Mouse (Mus musculus) embryonic facial prominence, embryonic 10.5 days (tissue): Measurements from ENCODE around the gene Ikzf3. TPM values are rescaled to one million over a fixed set of nuclear protein-coding genes. Genes with fewer than 3 reads are reported as not detected.

Experiments
- DNase-seq: peaks from one replicate; pipeline ENCODE4 v3.0.0-alpha.2; 2017; ENCODE audit warnings: low spot score
- H3K27ac ChIP-seq: fragments of 300-500 bp; sonication (generic); replicated peaks from 2 replicates; pipeline ENCODE4 v1.5.1; 2016; ENCODE audit warnings: mild to moderate bottlenecking
- H3K27me3 ChIP-seq: fragments of 300-500 bp; sonication (generic); replicated peaks from 2 replicates; pipeline ENCODE4 v1.6.1; 2016; ENCODE audit warnings: low read depth, mild to moderate bottlenecking; ENCODE audit not compliant: poor library complexity, severe bottlenecking
- H3K36me3 ChIP-seq: fragments of 300-500 bp; sonication (generic); replicated peaks from 2 replicates; pipeline ENCODE4 v1.6.1; 2016; ENCODE audit warnings: mild to moderate bottlenecking, moderate library complexity
- H3K4me1 ChIP-seq: fragments of 300-500 bp; sonication (generic); 2 replicates; pipeline ENCODE4 v1.6.1; 2016
- H3K4me3 ChIP-seq: fragments of 300-500 bp; sonication (generic); 2 replicates; pipeline ENCODE4 v1.5.1; 2016; ENCODE audit warnings: mild to moderate bottlenecking, moderate library complexity
- H3K9me3 ChIP-seq: fragments of 300-500 bp; sonication (generic); 2 replicates; pipeline ENCODE4 v1.6.1; 2016; ENCODE audit warnings: mild to moderate bottlenecking
- WGBS: fragments of 180-500 bp; shearing (Covaris S2); methylation state at CpG from one replicate; pipeline ENCODE4 v1.1.7; 2016; 5-methylcytosine and 5-hydroxymethylcytosine counted together
- polyA plus RNA-seq: library from polyadenylated mRNA; unstranded; fragments of >200 nt; fragmentation: Nextera tagmentation; extraction: Ambion mirVana; gene quantifications from 2 replicates; pipeline ENCODE4 v1.2.1, GENCODE M21; 2016

Gene Ikzf3
- 0.05 and 0.13 TPM in 2 replicates for polyA plus RNA-seq

DNA sequence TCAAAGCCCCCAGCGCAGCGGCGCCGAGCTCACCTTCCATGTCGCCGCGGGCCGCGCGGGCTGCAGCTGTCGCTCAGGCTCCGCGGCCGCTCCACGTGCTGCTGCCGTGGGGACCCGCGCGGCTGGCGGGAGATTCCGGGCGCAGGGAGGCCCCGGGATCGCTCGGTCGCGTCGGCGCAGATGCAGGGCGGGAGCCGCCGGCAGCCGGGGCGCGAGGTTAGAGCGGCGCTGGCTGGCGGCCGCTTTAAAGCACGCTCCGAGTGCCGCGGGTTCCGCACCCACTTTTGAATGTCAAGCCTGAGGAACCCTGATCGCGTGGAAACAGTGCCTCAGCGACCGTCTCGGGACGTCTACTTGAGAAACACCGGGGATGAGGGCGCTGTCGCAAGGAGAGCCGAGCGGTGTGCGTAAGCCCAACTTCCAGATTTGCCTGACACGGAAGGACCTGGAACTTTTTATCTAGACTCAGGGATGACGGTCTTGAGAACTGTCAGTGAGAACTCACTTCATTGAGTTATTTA, at the start of gene Ikzf3:
Gene Ikzf3, minus strand, starts transcription at position 321 of the 521 bp plus-strand sequence.
- Histone ChIP-seq H3K9me3 (no peaks in the 10 kb centered on the region), H3K27me3 (peaks cover 98% of the 10 kb centered on the region), H3K4me1 (peaks cover 12% of the 10 kb centered on the region), H3K36me3 (no peaks in the 10 kb centered on the region), H3K4me3 (peak within 1 kb of the TSS; percentile 60), H3K27ac (no peak within 1 kb of the TSS; the same call in 1 of the 2 replicates)
- peak; percentile 70 for DNase-seq
- WGBS: 1% methylated on average over 58 of the region's 58 CpGs

DNA sequence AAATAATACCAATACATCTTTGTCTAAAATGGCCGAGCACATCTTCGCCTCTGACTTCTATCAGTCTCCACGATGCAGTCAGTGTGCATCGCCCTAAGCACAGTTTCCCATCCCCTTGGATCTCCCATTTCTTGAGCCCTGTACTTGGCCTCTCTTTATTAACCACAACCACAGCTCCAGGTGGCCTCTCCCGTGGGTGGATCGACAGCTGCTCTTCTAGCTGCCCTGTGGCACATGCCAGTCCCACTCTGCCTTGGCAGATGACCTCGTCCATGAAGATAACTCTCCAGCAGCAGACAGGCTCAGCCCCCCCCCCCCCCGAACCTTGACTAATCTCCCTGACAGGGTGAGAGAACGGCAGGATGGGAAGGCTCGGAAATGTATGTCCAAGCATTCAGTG, 49.6 kb upstream of the Ikzf3 start:
- no peak for DNase-seq
- no peaks in the 10 kb centered on the region for H3K9me3 ChIP-seq
- 82% methylated on average over 10 of the region's 10 CpGs for WGBS
- H3K4me3 ChIP-seq: no peak overlapping the region
- no peak overlapping the region for H3K27ac ChIP-seq
- no peaks in the 10 kb centered on the region for H3K36me3 ChIP-seq
- peaks cover 28% of the 10 kb centered on the region for H3K27me3 ChIP-seq
- H3K4me1 ChIP-seq: 0 out of 2 replicates have a peak, but pooled peaks cover 6% of the 10 kb centered on the region

DNA sequence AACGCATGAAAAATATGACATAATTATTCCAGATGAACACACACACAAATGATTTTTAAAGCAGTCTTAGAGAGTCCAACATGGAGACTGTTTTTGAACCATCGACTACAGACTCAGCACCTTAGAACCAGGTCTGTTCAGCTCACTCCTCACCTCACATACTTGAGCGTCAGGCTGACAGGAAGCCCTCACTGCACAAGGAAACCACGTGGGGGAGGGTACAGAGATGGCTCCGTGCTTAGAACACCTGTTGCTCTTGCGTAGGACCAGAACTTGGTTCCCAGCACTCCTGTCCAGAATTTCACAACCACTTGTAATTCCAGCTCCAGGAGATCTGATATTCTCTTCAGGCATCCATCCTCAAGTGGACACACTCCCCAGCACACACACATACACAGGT, 49.2 kb upstream of the Ikzf3 start:
- no peaks in the 10 kb centered on the region for H3K9me3 ChIP-seq
- WGBS: 73% methylated on average over 6 of the region's 6 CpGs
- no peak overlapping the region for H3K4me3 ChIP-seq
- H3K27ac ChIP-seq: no peak overlapping the region
- H3K36me3 ChIP-seq: no peaks in the 10 kb centered on the region
- peaks cover 24% of the 10 kb centered on the region for H3K27me3 ChIP-seq
- no peak for DNase-seq
- H3K4me1 ChIP-seq: 0 out of 2 replicates have a peak, but pooled peaks cover 6% of the 10 kb centered on the region

DNA sequence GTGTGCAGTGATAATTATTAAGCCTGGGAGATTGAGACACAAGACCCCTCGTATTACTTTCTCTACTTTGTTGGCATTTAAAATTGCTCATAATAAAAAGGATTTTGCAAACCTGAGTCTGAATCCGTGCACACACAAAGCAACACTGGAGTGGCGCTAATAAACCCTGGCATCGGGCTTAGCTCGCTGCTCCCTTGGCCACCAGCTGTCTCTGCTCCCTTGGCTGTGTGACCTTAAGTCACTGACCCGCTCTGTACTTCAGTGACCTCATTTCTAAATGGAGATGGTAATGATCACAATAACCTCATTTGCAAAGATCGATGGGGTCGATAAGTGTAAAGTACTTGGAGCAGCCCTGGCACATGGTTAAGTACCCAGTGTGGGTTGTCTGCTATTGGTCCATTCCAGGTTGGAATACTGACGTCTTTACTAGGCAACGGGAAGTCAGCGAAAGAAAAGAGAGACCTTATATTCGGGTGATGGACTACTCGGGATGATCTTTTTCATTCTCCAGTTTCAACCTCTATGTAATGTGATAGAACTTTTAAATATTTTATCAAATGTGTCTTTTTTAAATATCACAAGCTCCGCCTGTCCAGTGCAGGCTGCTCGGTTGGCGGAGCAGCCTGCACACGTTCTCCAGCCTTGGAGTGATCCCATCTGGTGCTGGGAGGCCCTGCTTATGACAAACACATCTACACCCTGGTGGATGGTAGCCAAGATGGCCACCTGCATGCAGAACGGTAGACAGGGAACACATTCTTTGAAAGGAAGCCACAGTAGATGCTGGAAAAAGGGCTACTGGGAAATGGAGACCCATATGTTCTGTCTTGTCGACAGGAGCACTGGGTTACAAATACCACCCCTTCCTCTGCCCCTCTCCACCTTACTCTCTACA, 45.0 kb upstream of the Ikzf3 start:
- H3K9me3 ChIP-seq: no peaks in the 10 kb centered on the region
- H3K27ac ChIP-seq: no peak overlapping the region
- peaks cover 31% of the 10 kb centered on the region for H3K4me1 ChIP-seq
- 79% methylated on average over 19 of the region's 19 CpGs for WGBS
- DNase-seq: no peak
- no peaks in the 10 kb centered on the region; the same call in 1 of the 2 replicates for H3K27me3 ChIP-seq
- no peak overlapping the region for H3K4me3 ChIP-seq
- H3K36me3 ChIP-seq: no peaks in the 10 kb centered on the region

DNA sequence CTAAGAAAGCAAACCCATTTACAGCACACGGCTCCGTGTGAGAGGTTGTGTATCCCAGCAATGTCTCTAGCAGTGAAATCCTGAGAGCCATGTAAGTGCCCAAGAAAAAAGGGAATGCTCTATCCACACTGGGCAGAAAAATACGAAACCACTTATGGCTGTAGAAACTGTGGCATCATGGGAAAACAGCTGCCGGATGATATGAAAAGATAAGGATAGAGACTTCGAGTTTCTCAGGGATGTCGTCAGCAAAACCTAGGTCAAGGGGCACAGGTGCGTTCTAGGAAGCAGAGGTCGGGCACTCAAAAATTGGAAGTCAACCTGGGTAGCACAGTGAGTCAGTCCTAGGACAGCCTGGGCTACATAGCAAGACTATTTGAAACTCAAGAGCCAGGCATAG, 43.5 kb upstream of the Ikzf3 start:
- 83% methylated on average over 8 of the region's 8 CpGs for WGBS
- H3K4me3 ChIP-seq: no peak overlapping the region
- no peak for DNase-seq
- H3K27ac ChIP-seq: no peak overlapping the region
- H3K27me3 ChIP-seq: no peaks in the 10 kb centered on the region; the same call in 1 of the 2 replicates
- H3K4me1 ChIP-seq: peaks cover 45% of the 10 kb centered on the region
- H3K36me3 ChIP-seq: no peaks in the 10 kb centered on the region; the same call in 1 of the 2 replicates
- no peaks in the 10 kb centered on the region for H3K9me3 ChIP-seq

DNA sequence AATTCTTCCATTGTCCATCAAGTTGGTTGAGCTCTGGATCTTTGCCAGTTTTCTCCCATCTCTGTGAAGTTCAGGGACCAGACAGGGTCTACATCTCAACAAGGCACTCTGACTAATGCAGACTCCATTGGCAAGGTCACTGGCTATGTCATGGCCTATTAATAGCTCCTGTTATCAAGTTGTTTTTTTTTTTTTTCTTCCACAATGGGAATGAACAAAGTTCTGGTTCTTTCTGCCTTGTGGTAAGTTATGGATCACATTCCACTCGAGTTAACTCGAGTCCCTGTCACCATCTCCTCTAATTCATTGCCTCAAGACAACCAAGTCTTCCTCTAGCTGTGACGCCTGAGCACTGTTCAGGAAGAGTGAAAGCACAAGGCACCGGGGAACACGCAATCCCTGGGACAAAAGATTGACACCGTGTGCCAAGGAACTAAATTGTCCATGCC, 43.0 kb upstream of the Ikzf3 start:
- 59% methylated on average over 6 of the region's 6 CpGs for WGBS
- H3K4me1 ChIP-seq: peaks cover 45% of the 10 kb centered on the region
- H3K27ac ChIP-seq: 0 out of 2 replicates have a peak overlapping the region, but pooled peaks have one; percentile 86
- H3K27me3 ChIP-seq: no peaks in the 10 kb centered on the region; the same call in 1 of the 2 replicates
- peaks cover 3% of the 10 kb centered on the region for H3K36me3 ChIP-seq
- DNase-seq: no peak
- no peaks in the 10 kb centered on the region for H3K9me3 ChIP-seq
- peak overlapping the region; percentile 93; the same call in 1 of the 2 replicates for H3K4me3 ChIP-seq

DNA sequence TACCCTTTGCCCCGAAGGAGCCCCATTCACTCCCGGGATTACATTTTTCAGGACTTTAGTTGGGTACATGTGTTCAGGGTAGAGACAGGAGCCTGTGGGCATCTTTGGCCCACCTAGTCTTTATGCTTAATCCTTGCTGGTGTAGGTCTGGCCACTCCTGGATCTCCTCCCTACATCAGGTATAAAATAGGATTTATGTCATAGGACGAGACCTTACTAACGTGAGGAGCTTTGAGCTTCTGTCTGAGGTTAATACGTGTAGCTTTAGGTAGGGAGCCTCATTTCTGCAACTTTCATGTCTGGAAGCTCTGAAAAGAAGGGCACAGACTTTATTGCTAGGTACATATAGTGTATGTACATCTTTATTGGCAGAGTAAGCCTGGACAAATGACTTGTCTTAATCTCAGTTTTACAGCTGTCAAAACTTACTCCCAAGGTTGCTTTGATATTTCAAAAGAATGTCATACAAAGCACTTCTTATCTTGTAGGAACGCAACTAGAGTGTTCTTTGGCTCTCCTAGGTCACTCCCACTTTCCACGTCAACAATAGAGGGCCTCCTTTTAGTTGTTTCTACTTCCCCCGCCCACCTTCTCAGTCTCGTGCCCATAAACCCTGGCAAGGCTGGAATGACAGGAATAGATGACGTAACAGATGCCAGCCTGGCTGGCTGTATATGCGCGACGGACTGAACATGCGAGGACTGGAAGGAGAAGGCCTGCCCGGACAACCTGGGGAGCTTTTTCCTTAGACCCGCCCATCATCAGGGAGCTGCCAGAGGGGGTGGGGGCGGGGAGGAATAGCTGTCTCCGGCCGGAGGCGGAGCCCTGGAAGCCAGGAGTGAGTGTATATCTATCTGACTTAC, 42.1 kb upstream of the Ikzf3 start:
- no peaks in the 10 kb centered on the region for H3K9me3 ChIP-seq
- no peaks in the 10 kb centered on the region; the same call in 1 of the 2 replicates for H3K27me3 ChIP-seq
- peak overlapping the region; percentile 86 for H3K27ac ChIP-seq
- peak; percentile 77 for DNase-seq
- peak overlapping the region; percentile 93 for H3K4me3 ChIP-seq
- WGBS: 6% methylated on average over 20 of the region's 20 CpGs
- peaks cover 12% of the 10 kb centered on the region for H3K36me3 ChIP-seq
- H3K4me1 ChIP-seq: peaks cover 45% of the 10 kb centered on the region

DNA sequence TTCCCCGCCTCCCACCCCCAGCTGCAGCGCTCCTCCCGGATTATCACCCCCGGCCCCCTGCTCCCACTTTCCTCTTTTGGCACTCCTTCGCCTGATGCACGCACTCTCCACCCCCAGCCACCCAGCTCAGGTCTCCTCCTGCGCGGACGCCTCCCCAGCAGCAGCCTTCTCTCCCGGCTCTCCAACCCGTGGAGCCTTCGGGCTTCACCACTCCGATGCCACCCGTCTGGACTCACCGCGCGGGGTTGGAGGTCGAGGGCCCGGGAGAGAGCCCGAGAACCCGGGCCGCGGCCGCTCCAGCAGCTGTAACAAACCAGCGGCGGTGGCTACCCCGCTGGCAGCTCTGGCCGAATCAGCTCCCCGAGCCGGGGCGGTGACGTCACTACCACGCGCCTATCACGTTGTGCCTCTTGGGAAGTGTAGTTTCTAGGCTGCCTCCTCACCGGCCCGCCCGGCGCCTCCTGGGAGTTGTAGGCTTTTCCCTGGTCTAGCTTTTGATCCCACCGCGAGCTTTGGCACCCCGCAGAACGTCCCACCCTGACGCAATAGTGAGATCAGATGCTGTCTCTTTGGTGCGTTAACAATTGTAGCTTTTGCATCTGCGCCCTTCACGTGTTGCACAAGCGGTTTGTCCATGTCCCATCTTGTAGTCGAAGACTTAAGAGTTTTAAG, 41.2 kb upstream of the Ikzf3 start, which contains the start of gene Ormdl3:
Gene Ormdl3, minus strand, starts transcription at position 477 of the 672 bp plus-strand sequence.
- under 1% methylated on average over 49 of the region's 49 CpGs for WGBS

DNA sequence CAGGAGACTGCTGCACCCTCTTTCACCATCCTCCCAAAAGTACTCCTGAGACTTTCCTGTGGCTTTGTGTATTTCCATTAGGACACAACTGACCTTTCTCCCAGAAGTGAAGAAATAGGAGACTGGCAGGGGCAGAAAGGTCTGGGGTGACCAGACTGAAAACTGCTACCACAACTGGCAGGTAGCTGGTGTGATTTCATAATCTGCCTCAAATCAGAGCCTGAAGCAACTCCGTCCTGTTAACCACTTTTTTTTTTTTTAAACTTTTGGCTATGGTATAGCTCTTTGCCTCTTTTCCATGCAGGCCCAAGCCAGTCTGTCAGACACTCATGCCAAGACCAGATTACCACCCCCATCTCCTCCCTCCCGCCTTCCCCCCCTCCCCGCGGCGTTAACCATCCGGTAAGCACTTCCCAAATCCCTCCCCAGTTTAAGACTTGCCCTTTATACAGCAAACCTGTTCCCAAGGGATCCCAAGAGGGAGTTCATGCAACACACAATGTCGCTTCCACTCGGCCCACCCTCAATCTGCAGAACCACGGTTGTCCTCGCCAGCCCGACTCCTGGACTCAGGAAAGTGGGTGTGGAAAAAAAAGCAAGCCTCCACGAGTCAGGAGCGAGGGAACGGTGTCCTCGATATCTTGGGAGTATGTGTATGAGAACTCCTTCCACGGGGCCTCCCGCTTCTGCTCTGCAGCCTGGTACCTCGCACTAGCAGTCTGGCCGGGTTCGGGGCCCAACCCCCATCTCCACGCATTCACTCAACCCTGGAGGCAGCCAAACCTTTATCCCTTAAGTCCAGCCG, 40.5 kb upstream of the Ikzf3 start:
- Histone ChIP-seq H3K36me3 (peaks cover 29% of the 10 kb centered on the region), H3K27ac (peak overlapping the region; percentile 86), H3K9me3 (no peaks in the 10 kb centered on the region), H3K4me1 (peaks cover 45% of the 10 kb centered on the region), H3K27me3 (no peaks in the 10 kb centered on the region), H3K4me3 (peak overlapping the region; percentile 93)
- no peak for DNase-seq
- 1% methylated on average over 22 of the region's 22 CpGs for WGBS

More for the DNA sequence above, 41.2 kb upstream of the Ikzf3 start, which contains the start of gene Ormdl3:
- Histone ChIP-seq H3K27ac (peak within 1 kb of the TSS; percentile 86), H3K27me3 (no peaks in the 10 kb centered on the region), H3K9me3 (no peaks in the 10 kb centered on the region), H3K4me1 (peaks cover 45% of the 10 kb centered on the region), H3K36me3 (peaks cover 21% of the 10 kb centered on the region), H3K4me3 (peak within 1 kb of the TSS; percentile 93)
- DNase-seq: peak; percentile 100

DNA sequence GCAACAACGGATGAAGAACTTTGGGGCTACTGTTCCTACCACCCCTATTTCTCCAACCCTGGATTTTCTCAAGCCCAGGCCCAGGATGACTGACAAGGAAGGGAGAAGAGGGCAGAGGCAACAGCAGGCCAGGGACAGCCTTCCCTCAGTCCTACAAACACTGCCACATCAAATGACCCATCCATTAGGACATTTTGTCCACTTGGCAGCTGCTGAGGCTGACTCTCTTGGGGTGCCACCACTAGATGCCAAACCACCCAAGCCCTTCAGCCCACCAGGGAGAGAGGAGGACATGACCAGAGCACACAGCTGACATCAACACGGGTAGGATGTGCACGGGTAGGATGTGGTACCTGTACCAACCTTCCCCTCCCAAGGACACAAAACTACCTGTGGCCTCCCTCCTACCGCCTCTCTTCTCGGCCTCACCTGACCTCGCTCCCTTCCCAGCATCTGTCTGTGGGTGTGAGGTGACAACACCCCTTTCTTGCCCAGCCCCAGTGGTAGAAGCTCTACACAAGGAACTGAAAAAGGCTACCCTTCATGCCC, 38.9 kb upstream of the Ikzf3 start:
- WGBS: 92% methylated on average over 6 of the region's 6 CpGs
- H3K27me3 ChIP-seq: no peaks in the 10 kb centered on the region
- H3K27ac ChIP-seq: no peak overlapping the region
- H3K4me3 ChIP-seq: peak overlapping the region; percentile 93; the same call in 1 of the 2 replicates
- peaks cover 44% of the 10 kb centered on the region for H3K36me3 ChIP-seq
- no peaks in the 10 kb centered on the region for H3K9me3 ChIP-seq
- no peak for DNase-seq
- H3K4me1 ChIP-seq: peaks cover 44% of the 10 kb centered on the region

DNA sequence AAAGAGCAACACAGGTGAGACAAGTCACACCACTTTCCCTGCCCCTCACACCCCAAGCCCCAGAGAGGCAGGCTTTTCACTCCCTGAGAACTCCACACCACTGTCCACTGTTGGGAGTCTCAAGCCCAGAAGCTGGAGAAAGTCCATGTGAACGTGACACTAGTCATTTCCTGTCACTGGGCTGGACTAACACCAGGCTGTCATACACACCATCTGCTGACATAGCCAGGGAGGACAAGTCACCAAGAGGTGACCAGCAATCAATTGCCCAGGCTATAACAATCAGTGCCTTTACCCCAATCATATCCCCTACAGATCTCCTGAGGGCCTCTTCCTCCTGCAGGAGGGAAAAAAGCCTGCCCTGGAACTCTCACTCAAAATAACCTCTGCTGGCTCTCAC, 38.3 kb upstream of the Ikzf3 start:
- peaks cover 38% of the 10 kb centered on the region for H3K4me1 ChIP-seq

More for the DNA sequence above, 38.3 kb upstream of the Ikzf3 start:
- Histone ChIP-seq H3K4me3 (no peak overlapping the region), H3K27me3 (no peaks in the 10 kb centered on the region), H3K27ac (no peak overlapping the region), H3K36me3 (peaks cover 48% of the 10 kb centered on the region), H3K9me3 (no peaks in the 10 kb centered on the region)
- WGBS: 58% methylated on average over 1 of the region's 1 CpGs
- no peak for DNase-seq
